Mouse (Mus musculus) heart, embryonic 16.5 days (tissue): Measurements from ENCODE around the gene Olfr1336. TPM values are rescaled to one million over a fixed set of nuclear protein-coding genes. Genes with fewer than 3 reads are reported as not detected.

Source experiments
- ATAC-seq: fragments of 200-750 bp; cut with Nextera tagmentation; replicated peaks from 2 replicates; pipeline ENCODE4 v1.8.0; 2017; ENCODE audit warnings: moderate number of reproducible peaks; ENCODE audit not compliant: insufficient read depth, low FRiP score; ENCODE audit errors: extremely low read depth
- H3K27ac ChIP-seq: fragments of 300-500 bp; sonication (generic); 2 replicates; pipeline ENCODE4 v1.5.1; 2014; ENCODE audit warnings: mild to moderate bottlenecking, low read length, control low read depth, moderate library complexity
- H3K27me3 ChIP-seq: fragments of 300-500 bp; sonication (generic); 2 replicates; pipeline ENCODE4 v1.6.1; 2014; ENCODE audit warnings: low read length, mixed read lengths; ENCODE audit not compliant: control insufficient read depth, insufficient read depth
- H3K36me3 ChIP-seq: fragments of 300-500 bp; sonication (generic); 2 replicates; pipeline ENCODE4 v1.6.1; 2014; ENCODE audit not compliant: control insufficient read depth, insufficient read depth
- H3K4me1 ChIP-seq: fragments of 300-500 bp; sonication (generic); 2 replicates; pipeline ENCODE4 v1.6.1; 2014; ENCODE audit warnings: low read length, mixed read lengths; ENCODE audit not compliant: control insufficient read depth, insufficient read depth
- H3K4me2 ChIP-seq: fragments of 300-500 bp; sonication (generic); 2 replicates; pipeline ENCODE4 v1.6.1; 2014; ENCODE audit warnings: low read depth, mild to moderate bottlenecking, control low read depth, low read length
- H3K4me3 ChIP-seq: fragments of 300-500 bp; sonication (generic); 2 replicates; pipeline ENCODE4 v1.5.1; 2014; ENCODE audit warnings: mild to moderate bottlenecking, control low read depth, low read length
- H3K9ac ChIP-seq: fragments of 300-500 bp; sonication (generic); 2 replicates; pipeline ENCODE4 v1.6.1; 2014; ENCODE audit warnings: low read length, control low read depth
- H3K9me3 ChIP-seq: fragments of 300-500 bp; sonication (generic); replicated peaks from 2 replicates; pipeline ENCODE4 v1.6.1; 2016; ENCODE audit warnings: low read length; ENCODE audit not compliant: control insufficient read depth
- WGBS: fragments of 180-500 bp; shearing (Covaris S2); extraction: QIAGEN DNeasy Blood & Tissue Kit; methylation state at CpG from one replicate; pipeline ENCODE4 v1.1.7; 2014; 5-methylcytosine and 5-hydroxymethylcytosine counted together
- polyA plus RNA-seq: library from polyadenylated mRNA; unstranded; fragments of >200 nt; fragmentation: Nextera tagmentation; extraction: Ambion mirVana; gene quantifications from 2 replicates; pipeline ENCODE4 v1.2.1, GENCODE M21; 2015

Gene Olfr1336
- polyA plus RNA-seq, result 0.02 TPM in 1 of 2 replicates, not detected in the other

GRCm38 (mm10) chr7:6455868-6456267 is at the start of gene Olfr1336:
TSS of gene Olfr1336 (plus strand) at chr7:6456168.
- Histone ChIP-seq H3K4me2 (no peak within 1 kb of the TSS), H3K9ac (no peak within 1 kb of the TSS), H3K27ac (no peak within 1 kb of the TSS), H3K9me3 (peaks cover 3% of the 10 kb centered on the region), H3K4me1 (no peaks in the 10 kb centered on the region), H3K36me3 (no peaks in the 10 kb centered on the region), H3K4me3 (no peak within 1 kb of the TSS), H3K27me3 (no peaks in the 10 kb centered on the region)
- no peak for ATAC-seq

- Histone ChIP-seq H3K4me1 (no peaks in the 10 kb centered on the region), H3K4me3 (no peak within 1 kb of the TSS), H3K9ac (no peak within 1 kb of the TSS), H3K4me2 (no peak within 1 kb of the TSS), H3K36me3 (no peaks in the 10 kb centered on the region), H3K27ac (no peak within 1 kb of the TSS), H3K9me3 (no peaks in the 10 kb centered on the region), H3K27me3 (no peaks in the 10 kb centered on the region)
- under 1% methylated on average over 17 of the region's 17 CpGs for WGBS
- ATAC-seq, result peak; percentile 92
Observed at GRCm38 (mm10) chr7:6410043-6410442, 45.9 kb upstream of the Olfr1336 start, which contains the start of gene Gm20715. TSS of gene Gm20715 (plus strand) at chr7:6410277.

- ATAC-seq, result no peak
- Histone ChIP-seq H3K9ac (no peak overlapping the region), H3K9me3 (no peaks in the 10 kb centered on the region), H3K4me1 (no peaks in the 10 kb centered on the region), H3K27ac (no peak overlapping the region), H3K4me3 (no peak overlapping the region), H3K4me2 (no peak overlapping the region), H3K36me3 (no peaks in the 10 kb centered on the region), H3K27me3 (no peaks in the 10 kb centered on the region)
- WGBS, result 10% methylated on average over 21 of the region's 22 CpGs
Observed at GRCm38 (mm10) chr7:6414626-6415441, 41.1 kb upstream of the Olfr1336 start.

- no peak overlapping the region for H3K4me2 ChIP-seq
- no peaks in the 10 kb centered on the region for H3K9me3 ChIP-seq
- H3K4me1 ChIP-seq, result no peaks in the 10 kb centered on the region
- no peak overlapping the region for H3K9ac ChIP-seq
- WGBS, result 18% methylated on average over 8 of the region's 8 CpGs
- H3K27me3 ChIP-seq, result no peaks in the 10 kb centered on the region
- H3K36me3 ChIP-seq, result no peaks in the 10 kb centered on the region
- H3K27ac ChIP-seq, result no peak overlapping the region
- ATAC-seq, result no peak
- H3K4me3 ChIP-seq, result no peak overlapping the region
Observed at GRCm38 (mm10) chr7:6415442-6415787, 40.6 kb upstream of the Olfr1336 start.

GRCm38 (mm10) chr7:6419894-6420293 is 36.1 kb upstream of the Olfr1336 start:
- Histone ChIP-seq H3K27ac (no peak overlapping the region), H3K4me2 (no peak overlapping the region), H3K4me1 (no peaks in the 10 kb centered on the region), H3K9me3 (no peaks in the 10 kb centered on the region), H3K36me3 (no peaks in the 10 kb centered on the region), H3K27me3 (no peaks in the 10 kb centered on the region), H3K4me3 (no peak overlapping the region), H3K9ac (no peak overlapping the region)
- ATAC-seq, result no peak
- 72% methylated on average over 6 of the region's 6 CpGs for WGBS

GRCm38 (mm10) chr7:6429381-6429780 is 26.6 kb upstream of the Olfr1336 start:
- no peak for ATAC-seq
- 79% methylated on average over 3 of the region's 3 CpGs for WGBS
- Histone ChIP-seq H3K9me3 (peaks cover 5% of the 10 kb centered on the region), H3K27me3 (no peaks in the 10 kb centered on the region), H3K4me3 (no peak overlapping the region), H3K4me1 (no peaks in the 10 kb centered on the region), H3K4me2 (no peak overlapping the region), H3K27ac (no peak overlapping the region), H3K36me3 (no peaks in the 10 kb centered on the region), H3K9ac (no peak overlapping the region)

- no peaks in the 10 kb centered on the region for H3K27me3 ChIP-seq
- 36% methylated on average over 2 of the region's 2 CpGs for WGBS
Observed at GRCm38 (mm10) chr7:6430342-6430741, 25.6 kb upstream of the Olfr1336 start.

GRCm38 (mm10) chr7:6438388-6438787 is 17.6 kb upstream of the Olfr1336 start, which contains the start of gene Olfr1344:
TSS of gene Olfr1344 (plus strand) at chr7:6438688.
- Histone ChIP-seq H3K27ac (no peak within 1 kb of the TSS), H3K4me3 (no peak within 1 kb of the TSS), H3K36me3 (no peaks in the 10 kb centered on the region), H3K27me3 (no peaks in the 10 kb centered on the region), H3K9ac (no peak within 1 kb of the TSS), H3K9me3 (peaks cover 2% of the 10 kb centered on the region; the same call in 1 of the 2 replicates), H3K4me2 (no peak within 1 kb of the TSS), H3K4me1 (no peaks in the 10 kb centered on the region)
- WGBS, result 59% methylated on average over 3 of the region's 3 CpGs
- no peak for ATAC-seq

More at GRCm38 (mm10) chr7:6430342-6430741, 25.6 kb upstream of the Olfr1336 start:
- Histone ChIP-seq H3K27ac (no peak overlapping the region), H3K9me3 (peaks cover 5% of the 10 kb centered on the region), H3K9ac (no peak overlapping the region), H3K4me3 (no peak overlapping the region), H3K36me3 (no peaks in the 10 kb centered on the region), H3K4me1 (no peaks in the 10 kb centered on the region), H3K4me2 (no peak overlapping the region)
- ATAC-seq, result no peak

- H3K36me3 ChIP-seq, result no peaks in the 10 kb centered on the region
- WGBS, result 55% methylated on average over 2 of the region's 2 CpGs
- no peak overlapping the region for H3K4me2 ChIP-seq
- no peak for ATAC-seq
- no peak overlapping the region for H3K9ac ChIP-seq
- H3K9me3 ChIP-seq, result peaks cover 2% of the 10 kb centered on the region; the same call in 1 of the 2 replicates
- H3K27me3 ChIP-seq, result no peaks in the 10 kb centered on the region
- no peaks in the 10 kb centered on the region for H3K4me1 ChIP-seq
- no peak overlapping the region for H3K27ac ChIP-seq
- no peak overlapping the region for H3K4me3 ChIP-seq
Observed at GRCm38 (mm10) chr7:6441173-6441572, 14.8 kb upstream of the Olfr1336 start.
